Mouse (Mus musculus) thymus, adult 2 months (tissue): ENCODE results near the gene Prkce. TPM values are rescaled to one million over a fixed set of nuclear protein-coding genes. Genes with fewer than 3 reads are reported as not detected.

ENCODE experiments used
- DNase-seq: peaks from one replicate; pipeline ENCODE4 v3.0.0; 2021
- H3K27ac ChIP-seq: fragments of 200-500 bp; 2 replicates; pipeline ENCODE4 v1.5.1; 2012; ENCODE audit warnings: low read length, control low read depth; ENCODE audit not compliant: control insufficient read depth, insufficient read depth
- H3K27me3 ChIP-seq: fragments of 200-500 bp; 2 replicates; pipeline ENCODE4 v1.6.1; 2012; ENCODE audit warnings: mild to moderate bottlenecking, low read length, moderate library complexity, mixed read lengths; ENCODE audit not compliant: control insufficient read depth, insufficient read depth
- H3K36me3 ChIP-seq: fragments of 200-500 bp; 2 replicates; pipeline ENCODE4 v1.6.1; 2012; ENCODE audit warnings: mild to moderate bottlenecking, low read length, moderate library complexity; ENCODE audit not compliant: control insufficient read depth, insufficient read depth
- H3K4me1 ChIP-seq: fragments of 200-500 bp; replicated peaks from 2 replicates; pipeline ENCODE4 v1.6.1; 2012; ENCODE audit warnings: low read length; ENCODE audit not compliant: control insufficient read depth, insufficient read depth
- H3K4me3 ChIP-seq: fragments of 200-500 bp; 2 replicates; pipeline ENCODE4 v1.5.1; 2012; ENCODE audit warnings: mild to moderate bottlenecking, low read length, control low read depth, moderate library complexity; ENCODE audit not compliant: control insufficient read depth, insufficient read depth
- CTCF ChIP-seq: fragments of 200-500 bp; IDR thresholded peaks from 2 replicates; pipeline ENCODE4 v1.5.1; 2012; ENCODE audit warnings: mild to moderate bottlenecking, control low read depth, low read length, moderate library complexity, borderline replicate concordance; ENCODE audit not compliant: control insufficient read depth, poor library complexity, insufficient read depth; ENCODE audit errors: extremely low read depth
- POLR2A ChIP-seq: fragments of 200-500 bp; IDR thresholded peaks from 2 replicates; pipeline ENCODE4 v1.6.1; 2012; ENCODE audit warnings: mild to moderate bottlenecking, low read length, control low read depth, moderate library complexity; ENCODE audit not compliant: control insufficient read depth, poor library complexity, insufficient read depth; ENCODE audit errors: extremely low read depth
- WGBS: fragments of 180-500 bp; shearing (Covaris S2); methylation state at CpG from one replicate; pipeline ENCODE4 v1.1.7; 2018; 5-methylcytosine and 5-hydroxymethylcytosine counted together
- polyA plus RNA-seq: library from polyadenylated mRNA; depleted of rRNA; stranded (reverse); fragments of >200 nt; gene quantifications from 2 replicates; pipeline ENCODE4 v1.2.3, GENCODE M21; 2012

The Prkce gene
- polyA plus RNA-seq, 1 experiment = 1.6 TPM

DNA sequence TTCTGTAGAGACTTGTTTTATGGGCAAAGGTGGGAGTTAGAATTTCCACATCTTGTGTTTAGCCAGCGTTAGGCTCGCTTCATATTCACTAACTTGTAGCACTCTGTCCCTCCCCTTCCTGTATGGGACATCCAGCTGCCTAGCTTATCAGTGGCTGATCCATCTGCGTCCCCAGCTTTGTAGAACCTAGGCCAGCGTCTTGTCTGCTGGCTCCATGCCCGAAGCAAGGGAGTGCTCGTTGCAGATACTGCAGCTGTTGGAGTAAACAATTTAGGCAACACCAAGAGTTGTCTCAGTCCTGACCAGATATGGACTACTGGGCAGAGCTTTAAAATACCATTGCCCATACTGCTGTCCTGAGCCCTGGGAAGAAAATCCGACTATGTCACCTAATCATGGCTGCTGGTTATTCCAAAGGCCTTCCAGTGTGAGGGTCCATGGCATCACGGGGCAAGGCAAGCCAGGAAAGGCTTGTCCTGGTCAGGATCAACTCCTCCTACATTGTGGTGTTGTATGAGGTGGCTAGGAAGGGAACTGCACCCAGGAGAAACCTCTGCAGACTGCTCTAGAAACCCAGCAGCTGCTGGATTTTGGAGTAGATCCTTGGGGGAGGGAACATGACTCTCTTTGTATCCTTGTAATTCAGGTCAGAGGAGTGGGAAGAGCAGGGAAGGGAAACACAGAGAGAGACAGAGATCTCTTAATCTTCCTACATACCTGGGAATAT, 146.0 kb downstream of the Prkce start:
- Histone ChIP-seq H3K4me3 (no peak overlapping the region), H3K36me3 (no peaks in the 10 kb centered on the region), H3K27me3 (no peaks in the 10 kb centered on the region), H3K4me1 (peaks cover 6% of the 10 kb centered on the region; the same call in 1 of the 2 replicates), H3K27ac (no peak overlapping the region)
- DNase-seq = no peak
- TF ChIP-seq CTCF = no peak
- no peak for TF ChIP-seq POLR2A
- 25% methylated on average over 8 of the region's 8 CpGs for WGBS

DNA sequence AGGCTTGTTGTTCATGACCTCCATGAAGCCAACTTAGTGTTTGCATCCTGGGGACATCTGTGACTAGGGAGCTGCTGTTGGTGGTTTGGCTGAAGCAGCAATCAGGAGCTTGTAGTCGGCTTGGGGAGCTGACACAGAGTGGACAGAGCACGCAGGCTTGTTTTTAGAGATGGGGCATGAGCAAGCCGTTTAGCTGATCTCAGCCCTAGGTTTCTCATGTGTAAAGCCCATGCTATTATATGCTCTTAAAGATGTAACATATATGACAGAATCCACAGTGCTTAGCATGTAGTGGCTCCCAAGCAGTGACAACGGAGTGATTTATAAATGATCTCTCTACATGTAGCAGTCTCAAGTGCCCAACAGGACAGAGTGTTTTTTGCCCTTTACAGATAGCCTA, 148.3 kb downstream of the Prkce start:
- Histone ChIP-seq H3K36me3 (no peaks in the 10 kb centered on the region), H3K4me3 (no peak overlapping the region), H3K27me3 (no peaks in the 10 kb centered on the region), H3K27ac (no peak overlapping the region), H3K4me1 (peaks cover 6% of the 10 kb centered on the region; the same call in 1 of the 2 replicates)
- DNase-seq = no peak
- no peak for TF ChIP-seq CTCF
- no peak for TF ChIP-seq POLR2A
- WGBS = 95% methylated on average over 4 of the region's 4 CpGs

DNA sequence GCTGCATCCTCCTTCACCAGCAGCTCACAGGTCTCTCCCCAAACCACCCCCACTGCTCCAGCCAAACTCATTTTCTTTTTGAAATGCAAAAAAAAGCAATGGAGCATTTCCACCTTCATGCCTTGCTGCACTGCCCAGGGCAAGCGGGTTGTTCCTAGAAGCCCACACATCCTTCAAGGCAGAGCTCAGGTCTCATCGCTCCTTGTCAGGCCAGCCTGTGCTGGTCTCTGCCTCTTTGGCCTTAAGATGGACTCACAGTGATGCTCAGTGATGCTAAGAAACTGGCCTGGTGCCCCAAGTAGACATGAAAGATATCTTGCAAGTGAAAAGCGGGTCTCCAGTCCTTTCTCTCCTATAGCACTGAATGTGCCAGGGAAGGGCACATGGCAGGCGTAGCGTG, 149.2 kb downstream of the Prkce start:
- H3K27me3 ChIP-seq = no peaks in the 10 kb centered on the region
- H3K36me3 ChIP-seq = no peaks in the 10 kb centered on the region
- no peak overlapping the region for H3K4me3 ChIP-seq
- no peak overlapping the region for H3K27ac ChIP-seq
- WGBS = 93% methylated on average over 5 of the region's 5 CpGs
- peaks cover 6% of the 10 kb centered on the region; the same call in 1 of the 2 replicates for H3K4me1 ChIP-seq
- DNase-seq = no peak
- TF ChIP-seq POLR2A = no peak
- TF ChIP-seq CTCF = no peak

DNA sequence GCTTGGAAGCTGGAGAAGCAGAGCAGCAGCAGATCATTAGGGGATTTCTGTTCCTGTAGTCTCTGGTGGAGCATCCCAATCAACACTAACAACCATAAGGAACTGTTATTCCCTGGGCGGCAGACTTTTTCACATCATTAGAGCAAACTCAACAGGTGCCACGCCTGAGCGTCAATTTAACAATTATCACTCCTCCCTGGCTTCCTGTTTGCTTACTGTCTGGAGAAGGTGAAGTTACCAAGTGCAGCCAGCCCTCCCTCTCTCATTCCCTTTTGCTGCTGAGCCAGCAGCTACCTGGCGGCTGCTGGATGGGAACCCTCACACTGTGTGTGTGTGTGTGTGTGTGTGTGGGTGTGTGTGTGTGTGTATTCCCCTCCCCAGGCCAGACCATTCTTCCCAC, 149.6 kb downstream of the Prkce start:
- WGBS = 51% methylated on average over 4 of the region's 4 CpGs

DNA sequence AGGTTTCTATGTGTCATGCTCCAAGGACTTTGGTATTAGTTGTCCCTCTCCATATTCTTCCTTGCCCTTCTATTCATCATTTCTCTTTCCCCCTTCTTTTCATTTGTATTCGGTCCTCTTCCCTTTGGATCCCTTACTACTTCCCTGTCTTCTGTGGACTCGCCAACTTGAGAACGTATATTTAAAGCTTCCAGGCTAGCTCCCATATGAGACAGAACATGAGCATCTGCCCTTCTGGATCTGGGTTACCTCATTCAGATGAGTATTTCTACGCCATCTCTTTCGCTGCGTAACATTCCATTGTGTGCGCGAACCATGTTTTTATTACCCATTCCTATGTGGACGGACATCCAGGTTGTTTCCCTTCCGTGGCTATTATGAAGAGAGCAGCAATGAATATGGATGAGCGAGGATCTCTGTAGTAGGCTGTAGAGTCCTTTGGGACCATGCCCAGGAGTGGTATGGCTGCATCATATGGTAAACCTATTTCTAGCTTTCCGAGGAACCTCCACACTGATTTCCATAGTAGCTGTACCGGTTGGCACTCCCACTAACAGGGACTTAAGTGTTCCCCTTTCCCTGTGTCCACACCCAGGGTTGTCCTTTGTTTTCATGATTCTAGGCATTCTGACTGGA, 152.5 kb downstream of the Prkce start:
- WGBS = 97% methylated on average over 13 of the region's 13 CpGs
- TF ChIP-seq POLR2A = no peak
- TF ChIP-seq CTCF = no peak
- no peak for DNase-seq
- peaks cover 18% of the 10 kb centered on the region for H3K4me1 ChIP-seq
- H3K27ac ChIP-seq = no peak overlapping the region
- H3K36me3 ChIP-seq = no peaks in the 10 kb centered on the region
- no peak overlapping the region for H3K4me3 ChIP-seq
- H3K27me3 ChIP-seq = no peaks in the 10 kb centered on the region

More for the DNA sequence above, 149.6 kb downstream of the Prkce start:
- Histone ChIP-seq H3K4me1 (peaks cover 6% of the 10 kb centered on the region; the same call in 1 of the 2 replicates), H3K27me3 (no peaks in the 10 kb centered on the region), H3K27ac (no peak overlapping the region), H3K36me3 (no peaks in the 10 kb centered on the region), H3K4me3 (no peak overlapping the region)
- TF ChIP-seq CTCF = no peak
- TF ChIP-seq POLR2A = no peak
- no peak for DNase-seq

DNA sequence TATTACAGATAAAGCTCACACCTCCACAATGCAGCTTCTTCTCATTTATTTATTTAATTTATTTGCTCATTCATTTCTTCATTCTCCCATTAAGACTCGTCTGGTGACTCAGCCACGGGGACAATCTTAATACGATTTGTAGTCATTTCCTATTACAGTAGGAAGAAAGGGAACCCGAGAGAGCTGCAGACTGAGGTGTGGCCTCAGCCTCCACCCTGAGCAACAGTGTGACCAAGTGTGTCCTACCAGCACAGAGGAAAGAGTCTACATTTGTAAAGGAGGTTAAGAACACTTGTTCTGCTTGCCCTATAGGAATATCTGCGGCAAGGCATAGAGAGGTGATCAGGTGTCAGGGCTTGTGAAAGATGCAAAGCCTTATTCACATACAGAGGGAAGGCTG, 155.3 kb downstream of the Prkce start:
- TF ChIP-seq POLR2A (no peak), CTCF (no peak)
- Histone ChIP-seq H3K27me3 (no peaks in the 10 kb centered on the region), H3K27ac (no peak overlapping the region), H3K36me3 (no peaks in the 10 kb centered on the region), H3K4me3 (no peak overlapping the region), H3K4me1 (peaks cover 26% of the 10 kb centered on the region)
- DNase-seq = no peak
- 22% methylated on average over 5 of the region's 5 CpGs for WGBS
